Mouse (Mus musculus) lung, embryonic 16.5 days (tissue): ENCODE results near the gene Col27a1. TPM values are rescaled to one million over a fixed set of nuclear protein-coding genes. Genes with fewer than 3 reads are reported as not detected.

Source experiments
- ATAC-seq: fragments of 200-750 bp; cut with Nextera tagmentation; 2 replicates; pipeline ENCODE4 v1.8.0; 2017; ENCODE audit warnings: low read depth, mild to moderate bottlenecking, moderate library complexity
- H3K27ac ChIP-seq: fragments of 300-500 bp; sonication (generic); 2 replicates; pipeline ENCODE4 v1.5.1; 2014; ENCODE audit warnings: mild to moderate bottlenecking, control low read depth, low read length
- H3K27me3 ChIP-seq: fragments of 300-500 bp; sonication (generic); 2 replicates; pipeline ENCODE4 v1.6.1; 2014; ENCODE audit warnings: low read depth, low read length, mixed read lengths; ENCODE audit not compliant: control insufficient read depth, insufficient read depth
- H3K36me3 ChIP-seq: fragments of 300-500 bp; sonication (generic); 2 replicates; pipeline ENCODE4 v1.6.1; 2014; ENCODE audit warnings: low read length; ENCODE audit not compliant: control insufficient read depth, insufficient read depth
- H3K4me1 ChIP-seq: fragments of 300-500 bp; sonication (generic); replicated peaks from 2 replicates; pipeline ENCODE4 v1.6.1; 2014; ENCODE audit warnings: low read length, mixed read lengths; ENCODE audit not compliant: control insufficient read depth, insufficient read depth
- H3K4me2 ChIP-seq: fragments of 300-500 bp; sonication (generic); 2 replicates; pipeline ENCODE4 v1.6.1; 2014; ENCODE audit warnings: low read depth, low read length, control low read depth
- H3K4me3 ChIP-seq: fragments of 300-500 bp; sonication (generic); 2 replicates; pipeline ENCODE4 v1.5.1; 2014; ENCODE audit warnings: mild to moderate bottlenecking, low read length, control low read depth
- H3K9ac ChIP-seq: fragments of 300-500 bp; sonication (generic); 2 replicates; pipeline ENCODE4 v1.6.1; 2014; ENCODE audit warnings: low read length, control low read depth
- H3K9me3 ChIP-seq: fragments of 300-500 bp; sonication (generic); 2 replicates; pipeline ENCODE4 v1.6.1; 2016; ENCODE audit warnings: low read length; ENCODE audit not compliant: control insufficient read depth
- WGBS: fragments of 180-500 bp; shearing (Covaris S2); extraction: QIAGEN DNeasy Blood & Tissue Kit; methylation state at CpG from one replicate; pipeline ENCODE4 v1.1.7; 2014; 5-methylcytosine and 5-hydroxymethylcytosine counted together
- polyA plus RNA-seq: library from polyadenylated mRNA; unstranded; fragments of >200 nt; fragmentation: Nextera tagmentation; extraction: Ambion mirVana; gene quantifications from 2 replicates; pipeline ENCODE4 v1.2.1, GENCODE M21; 2015

Col27a1 gene
- polyA plus RNA-seq, 1 experiment from 2014 or later, result 16.4 TPM

DNA sequence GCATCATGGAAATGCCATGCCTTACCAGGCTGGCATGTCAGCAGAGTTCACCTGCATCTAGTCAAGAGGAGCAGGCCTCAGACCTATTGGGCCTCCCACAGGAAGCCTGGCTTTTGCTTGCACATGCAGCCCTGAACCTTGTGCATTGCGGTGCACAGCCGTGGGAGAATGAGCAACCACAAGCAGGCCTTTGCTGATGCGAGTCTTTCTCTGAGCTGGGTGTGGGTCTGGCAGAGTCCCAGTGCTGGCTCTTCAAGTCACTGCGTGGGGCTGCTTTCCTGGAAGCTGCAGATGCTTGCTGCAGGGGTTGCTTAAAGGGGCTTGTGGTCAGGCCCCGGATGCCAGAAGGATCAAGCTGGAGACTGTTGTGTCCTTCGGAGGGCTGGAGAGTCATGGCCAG, 67.9 kb downstream of the Col27a1 start:
- Histone ChIP-seq H3K4me1 (no peaks in the 10 kb centered on the region), H3K4me3 (no peak overlapping the region), H3K27ac (no peak overlapping the region), H3K4me2 (no peak overlapping the region), H3K9ac (no peak overlapping the region), H3K27me3 (no peaks in the 10 kb centered on the region), H3K9me3 (no peaks in the 10 kb centered on the region), H3K36me3 (peaks cover 20% of the 10 kb centered on the region)
- 83% methylated on average over 6 of the region's 6 CpGs for WGBS
- no peak for ATAC-seq

DNA sequence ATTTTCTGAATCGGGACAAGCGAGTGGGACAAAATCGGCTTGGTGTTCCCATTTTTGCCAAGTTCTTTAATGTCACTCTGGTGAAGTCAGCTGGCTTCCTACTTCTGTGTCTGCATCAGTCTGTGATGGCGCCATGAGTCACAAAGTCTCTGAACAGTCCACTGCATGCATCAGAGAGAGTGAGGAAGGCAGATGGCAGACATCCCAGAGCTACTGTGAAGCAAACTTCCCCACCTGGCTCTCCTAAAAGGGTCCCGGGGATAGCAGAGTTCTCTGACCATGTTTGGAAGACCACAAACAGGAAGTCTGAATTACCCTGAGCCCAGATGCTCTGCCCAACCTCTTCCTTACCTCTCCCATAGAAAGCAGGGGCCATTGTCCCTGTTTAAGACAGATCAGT, 69.5 kb downstream of the Col27a1 start:
- no peaks in the 10 kb centered on the region for H3K27me3 ChIP-seq
- H3K4me2 ChIP-seq, result no peak overlapping the region
- WGBS, result 62% methylated on average over 5 of the region's 5 CpGs
- no peaks in the 10 kb centered on the region for H3K9me3 ChIP-seq
- no peak overlapping the region for H3K9ac ChIP-seq
- no peak for ATAC-seq
- H3K4me3 ChIP-seq, result no peak overlapping the region
- H3K36me3 ChIP-seq, result peaks cover 20% of the 10 kb centered on the region
- no peaks in the 10 kb centered on the region for H3K4me1 ChIP-seq
- H3K27ac ChIP-seq, result no peak overlapping the region

GRCm38 (mm10) chr4:63286034-63286433, 72.2 kb downstream of the Col27a1 start:
- peaks cover 19% of the 10 kb centered on the region for H3K36me3 ChIP-seq
- H3K4me2 ChIP-seq, result no peak overlapping the region
- H3K9ac ChIP-seq, result no peak overlapping the region
- H3K4me3 ChIP-seq, result no peak overlapping the region
- H3K9me3 ChIP-seq, result no peaks in the 10 kb centered on the region
- WGBS, result 80% methylated on average over 4 of the region's 4 CpGs
- no peaks in the 10 kb centered on the region for H3K27me3 ChIP-seq
- no peak overlapping the region for H3K27ac ChIP-seq
- no peak for ATAC-seq
- peaks cover 10% of the 10 kb centered on the region for H3K4me1 ChIP-seq

DNA sequence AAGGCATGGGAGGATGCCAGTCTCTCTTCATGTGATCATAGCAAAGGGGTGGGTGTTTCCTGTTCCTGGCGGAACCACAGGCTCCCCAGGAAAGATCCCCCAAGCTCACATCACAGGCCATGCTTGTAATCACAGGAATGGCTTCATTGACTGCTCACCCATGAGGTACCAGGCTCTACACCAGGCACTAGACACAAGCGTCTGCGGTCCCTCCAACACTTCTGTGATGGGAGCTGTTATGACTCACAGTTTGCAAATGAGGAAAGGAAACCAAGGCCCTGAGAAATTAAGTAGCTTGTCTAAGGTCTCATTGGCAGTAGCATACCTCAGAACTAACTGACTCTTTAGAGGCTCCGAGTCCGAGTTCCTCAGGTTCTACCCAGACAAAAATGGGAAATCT, 74.7 kb downstream of the Col27a1 start:
- Histone ChIP-seq H3K36me3 (peaks cover 19% of the 10 kb centered on the region), H3K4me3 (no peak overlapping the region), H3K4me2 (no peak overlapping the region), H3K9ac (no peak overlapping the region), H3K27me3 (no peaks in the 10 kb centered on the region), H3K27ac (no peak overlapping the region), H3K4me1 (peaks cover 10% of the 10 kb centered on the region), H3K9me3 (no peaks in the 10 kb centered on the region)
- no peak for ATAC-seq
- 91% methylated on average over 5 of the region's 5 CpGs for WGBS

- Histone ChIP-seq H3K27me3 (no peaks in the 10 kb centered on the region), H3K4me1 (peaks cover 10% of the 10 kb centered on the region), H3K4me3 (no peak overlapping the region), H3K36me3 (peaks cover 24% of the 10 kb centered on the region), H3K4me2 (no peak overlapping the region), H3K9me3 (no peaks in the 10 kb centered on the region), H3K9ac (no peak overlapping the region), H3K27ac (peak overlapping the region; percentile 83)
- ATAC-seq, result no peak
- 56% methylated on average over 2 of the region's 2 CpGs for WGBS
Observed at GRCm38 (mm10) chr4:63290081-63290480, 76.3 kb downstream of the Col27a1 start.

DNA sequence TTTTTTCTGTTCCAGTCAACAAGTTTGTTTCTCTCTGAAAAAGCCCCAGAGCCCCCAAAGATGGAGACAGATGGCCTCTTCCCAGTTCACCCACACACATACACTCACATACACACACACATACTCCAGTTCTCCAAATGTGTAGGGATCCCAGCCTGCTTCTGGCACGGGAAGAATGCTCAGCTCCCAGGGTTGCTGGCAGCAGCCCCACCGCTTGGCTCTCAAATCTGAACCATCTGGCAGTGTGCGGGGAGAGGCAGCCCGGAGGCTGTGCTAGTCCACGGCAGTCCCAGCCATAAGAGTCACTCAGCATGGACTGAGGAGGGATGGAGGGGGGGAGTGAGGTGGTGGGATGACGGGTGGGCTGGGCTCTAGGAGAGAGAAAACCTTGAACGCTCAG, 77.3 kb downstream of the Col27a1 start:
- peak; percentile 96 for ATAC-seq
- Histone ChIP-seq H3K27me3 (no peaks in the 10 kb centered on the region), H3K9me3 (no peaks in the 10 kb centered on the region), H3K4me2 (no peak overlapping the region), H3K4me3 (no peak overlapping the region), H3K9ac (no peak overlapping the region), H3K27ac (peak overlapping the region; percentile 83), H3K36me3 (peaks cover 25% of the 10 kb centered on the region), H3K4me1 (peaks cover 10% of the 10 kb centered on the region)
- 44% methylated on average over 7 of the region's 7 CpGs for WGBS

DNA sequence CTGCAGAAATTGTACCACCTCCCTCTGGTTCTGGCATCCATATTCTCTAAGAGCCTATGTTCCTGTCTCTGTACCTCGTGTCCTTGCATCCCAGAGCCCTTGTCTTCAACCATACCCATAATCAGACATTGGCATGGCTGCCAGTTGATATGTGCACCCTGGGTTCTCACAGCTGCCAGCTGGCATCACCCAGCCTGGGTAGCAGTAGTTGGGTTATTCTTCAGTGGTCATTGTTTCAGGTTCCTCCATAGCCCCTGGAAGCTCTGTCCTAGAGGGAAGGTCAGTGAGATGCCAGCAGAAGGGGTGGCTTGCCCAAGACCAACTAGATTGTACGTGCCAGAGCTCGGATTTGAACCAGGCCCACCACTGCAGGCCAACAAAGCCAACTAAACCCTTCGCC, 77.9 kb downstream of the Col27a1 start:
- Histone ChIP-seq H3K4me2 (no peak overlapping the region), H3K36me3 (peaks cover 22% of the 10 kb centered on the region), H3K4me3 (no peak overlapping the region), H3K4me1 (peaks cover 10% of the 10 kb centered on the region), H3K27ac (peak overlapping the region; percentile 83; the same call in 1 of the 2 replicates), H3K27me3 (no peaks in the 10 kb centered on the region), H3K9me3 (no peaks in the 10 kb centered on the region), H3K9ac (no peak overlapping the region)
- WGBS, result 81% methylated on average over 4 of the region's 4 CpGs
- no peak for ATAC-seq

GRCm38 (mm10) chr4:63295641-63296040, 81.8 kb downstream of the Col27a1 start:
- Histone ChIP-seq H3K27ac (no peak overlapping the region), H3K9me3 (no peaks in the 10 kb centered on the region), H3K9ac (no peak overlapping the region), H3K4me2 (no peak overlapping the region), H3K4me1 (peaks cover 1% of the 10 kb centered on the region), H3K36me3 (peaks cover 25% of the 10 kb centered on the region), H3K27me3 (no peaks in the 10 kb centered on the region), H3K4me3 (no peak overlapping the region)
- WGBS, result 72% methylated on average over 1 of the region's 1 CpGs
- ATAC-seq, result no peak

DNA sequence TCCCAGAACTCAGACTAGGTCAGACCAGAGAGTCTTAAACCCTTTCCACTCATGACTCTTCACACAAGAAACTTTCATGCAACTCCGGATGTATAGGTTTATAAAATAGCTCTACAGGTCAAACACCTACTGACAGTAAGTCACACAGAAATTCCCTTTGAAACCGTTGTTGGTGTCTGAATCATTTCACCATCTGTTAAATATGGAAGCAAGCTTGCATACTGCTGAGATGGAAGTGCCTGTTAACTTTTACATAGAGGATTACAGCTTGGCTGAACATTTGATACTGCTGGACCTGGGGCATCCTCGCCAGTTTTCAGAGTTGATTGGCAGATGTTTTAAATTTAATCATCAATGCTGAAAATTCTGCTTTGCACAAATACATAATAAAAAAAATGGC, 82.5 kb downstream of the Col27a1 start:
- no peak overlapping the region for H3K9ac ChIP-seq
- H3K4me3 ChIP-seq, result no peak overlapping the region
- 39% methylated on average over 3 of the region's 3 CpGs for WGBS
- no peaks in the 10 kb centered on the region for H3K4me1 ChIP-seq
- no peak overlapping the region for H3K27ac ChIP-seq
- peaks cover 28% of the 10 kb centered on the region for H3K36me3 ChIP-seq
- H3K27me3 ChIP-seq, result no peaks in the 10 kb centered on the region
- no peak for ATAC-seq
- no peak overlapping the region for H3K4me2 ChIP-seq
- H3K9me3 ChIP-seq, result no peaks in the 10 kb centered on the region

DNA sequence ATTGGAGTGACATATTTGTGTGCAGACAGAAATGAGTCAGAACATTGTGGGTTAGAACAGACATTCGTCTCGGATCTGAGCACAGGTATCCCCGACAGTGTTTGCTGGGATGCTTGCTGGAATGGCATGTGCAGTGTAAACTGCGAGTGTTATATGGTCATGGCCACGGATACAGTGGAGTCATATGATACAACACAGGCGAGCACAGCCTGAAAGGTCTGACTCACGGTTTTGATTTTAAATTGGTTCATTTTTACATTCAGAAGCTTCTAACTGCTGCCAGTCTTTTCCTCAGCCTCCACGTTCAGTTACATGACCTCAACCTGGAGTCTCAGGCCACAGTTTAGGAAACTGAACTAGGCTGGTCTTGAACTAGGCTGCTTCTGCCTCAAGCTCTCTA, 83.1 kb downstream of the Col27a1 start:
- Histone ChIP-seq H3K27me3 (no peaks in the 10 kb centered on the region), H3K9ac (no peak overlapping the region), H3K4me2 (no peak overlapping the region), H3K9me3 (no peaks in the 10 kb centered on the region), H3K36me3 (peaks cover 28% of the 10 kb centered on the region), H3K4me1 (no peaks in the 10 kb centered on the region), H3K4me3 (no peak overlapping the region), H3K27ac (no peak overlapping the region)
- ATAC-seq, result no peak
- WGBS, result 63% methylated on average over 8 of the region's 8 CpGs
